Mouse (Mus musculus) gastrocnemius, postnatal 10 days (tissue): Measurements from ENCODE around the gene Selenok. TPM values are rescaled to one million over a fixed set of nuclear protein-coding genes. Genes with fewer than 3 reads are reported as not detected.

Experiments used
- microRNA-seq, 2 experiments: library from miRNA; unstranded; fragments of <30 nt; microRNA quantifications; one replicate each; pipeline ENCODE4 v1.2.0; 2021
- total RNA-seq, 2 experiments: library from RNA; stranded (reverse); gene quantifications; 2 replicates each; pipeline ENCODE4 v1.2.3; 2021

Gene Selenok
- total RNA-seq, 2 experiments from 2014 or later = 58.3 to 58.5 TPM

Small RNA genes within 50 kb of the gene (microRNA-seq; reads per million reads assigned to microRNA genes)
- 0 reads per million in 2 experiments for gene Mir6947

Other genes with a start within 250 kb of the Selenok start
- gene Cacna2d3, start 246.4 kb upstream of the Selenok start, total RNA-seq = 1 to 10 TPM; 2.2 to 2.8 TPM
- 10 to 100 TPM; 29.7 to 34.0 TPM for gene Actr8, start 10.0 kb downstream of the Selenok start, total RNA-seq
- gene Il17rb, start 40.6 kb downstream of the Selenok start, total RNA-seq = under 1 TPM in 1 of 2 experiments, not detected in 1; 0.16 TPM
- gene Chdh, start 40.7 kb downstream of the Selenok start, total RNA-seq = under 1 TPM; 0.35 to 0.41 TPM